Mouse (Mus musculus) midbrain, embryonic 11.5 days (tissue): ENCODE results near the gene Kmt5c. TPM values are rescaled to one million over a fixed set of nuclear protein-coding genes. Genes with fewer than 3 reads are reported as not detected.

Experiments used
- ATAC-seq: fragments of 200-750 bp; cut with Nextera tagmentation; 2 replicates; pipeline ENCODE4 v1.8.0; 2017; ENCODE audit warnings: moderate TSS enrichment, moderate library complexity; ENCODE audit not compliant: low FRiP score
- DNase-seq: peaks from one replicate; pipeline ENCODE4 v3.0.0; 2015; ENCODE audit warnings: low spot score; ENCODE audit errors: missing footprints
- H3K27ac ChIP-seq: fragments of 300-500 bp; sonication (generic); 2 replicates; pipeline ENCODE4 v1.5.1; 2014; ENCODE audit warnings: low read depth, low read length
- H3K27me3 ChIP-seq: fragments of 300-500 bp; sonication (generic); 2 replicates; pipeline ENCODE4 v1.6.1; 2014; ENCODE audit warnings: mild to moderate bottlenecking, low read length, moderate library complexity, mixed read lengths; ENCODE audit not compliant: control insufficient read depth, insufficient read depth
- H3K36me3 ChIP-seq: fragments of 300-500 bp; sonication (generic); 2 replicates; pipeline ENCODE4 v1.6.1; 2014; ENCODE audit warnings: mild to moderate bottlenecking, low read length, moderate library complexity, mixed read lengths; ENCODE audit not compliant: control insufficient read depth, insufficient read depth
- H3K4me1 ChIP-seq: fragments of 300-500 bp; sonication (generic); 2 replicates; pipeline ENCODE4 v1.6.1; 2014; ENCODE audit warnings: low read length; ENCODE audit not compliant: control insufficient read depth, insufficient read depth
- H3K4me2 ChIP-seq: fragments of 300-500 bp; sonication (generic); 2 replicates; pipeline ENCODE4 v1.6.1; 2014; ENCODE audit warnings: mild to moderate bottlenecking, moderate library complexity
- H3K4me3 ChIP-seq: fragments of 300-500 bp; sonication (generic); 2 replicates; pipeline ENCODE4 v1.5.1; 2014; ENCODE audit warnings: low read depth, low read length
- H3K9ac ChIP-seq: fragments of 300-500 bp; sonication (generic); 2 replicates; pipeline ENCODE4 v1.6.1; 2014; ENCODE audit warnings: low read length
- H3K9me3 ChIP-seq: fragments of 300-500 bp; sonication (generic); 2 replicates; pipeline ENCODE4 v1.6.1; 2016; ENCODE audit warnings: low read length; ENCODE audit not compliant: control insufficient read depth
- WGBS: fragments of 180-500 bp; shearing (Covaris S2); extraction: QIAGEN DNeasy Blood & Tissue Kit; methylation state at CpG from one replicate; pipeline ENCODE4 v1.1.7; 2014; 5-methylcytosine and 5-hydroxymethylcytosine counted together
- polyA plus RNA-seq: library from polyadenylated mRNA; unstranded; fragments of >200 nt; fragmentation: Nextera tagmentation; extraction: Ambion mirVana; gene quantifications from 2 replicates; pipeline ENCODE4 v1.2.1, GENCODE M21; 2014

The Kmt5c gene
- polyA plus RNA-seq, 1 experiment from 2014 or later = 71.5 TPM

- peaks cover 12% of the 10 kb centered on the region for H3K4me1 ChIP-seq
- H3K9ac ChIP-seq = peak overlapping the region; percentile 49
- WGBS = 2% methylated on average over 30 of the region's 30 CpGs
- peak overlapping the region; percentile 30 for H3K4me3 ChIP-seq
- no peaks in the 10 kb centered on the region for H3K9me3 ChIP-seq
- ATAC-seq (peak; percentile 82), DNase-seq (no peak)
- H3K27me3 ChIP-seq = no peaks in the 10 kb centered on the region
- no peaks in the 10 kb centered on the region for H3K36me3 ChIP-seq
- peak overlapping the region; percentile 51 for H3K4me2 ChIP-seq
- no peak overlapping the region for H3K27ac ChIP-seq
Observed at GRCm38 (mm10) chr7:4751971-4752820, 12.3 kb downstream of the Kmt5c start.

GRCm38 (mm10) chr7:4752821-4753570 is 13.1 kb downstream of the Kmt5c start, which contains the start of gene Cox6b2:
Gene Cox6b2 (minus strand): TSS chr7:4753094.
- H3K27ac ChIP-seq = no peak within 1 kb of the TSS
- H3K4me1 ChIP-seq = peaks cover 12% of the 10 kb centered on the region
- WGBS = 4% methylated on average over 24 of the region's 24 CpGs

GRCm38 (mm10) chr7:4759670-4760069 is 19.8 kb downstream of the Kmt5c start:
- Histone ChIP-seq H3K4me2 (no peak overlapping the region), H3K9ac (no peak overlapping the region), H3K4me1 (no peaks in the 10 kb centered on the region), H3K4me3 (no peak overlapping the region), H3K27me3 (no peaks in the 10 kb centered on the region), H3K27ac (no peak overlapping the region), H3K36me3 (no peaks in the 10 kb centered on the region), H3K9me3 (no peaks in the 10 kb centered on the region)
- DNase-seq (no peak), ATAC-seq (no peak)
- 58% methylated on average over 1 of the region's 1 CpGs for WGBS

More at GRCm38 (mm10) chr7:4752821-4753570, 13.1 kb downstream of the Kmt5c start, which contains the start of gene Cox6b2:
- Histone ChIP-seq H3K4me3 (peak within 1 kb of the TSS; percentile 30), H3K4me2 (peak within 1 kb of the TSS; percentile 51), H3K36me3 (no peaks in the 10 kb centered on the region), H3K9ac (peak within 1 kb of the TSS; percentile 51), H3K27me3 (no peaks in the 10 kb centered on the region), H3K9me3 (no peaks in the 10 kb centered on the region)
- DNase-seq (peak; percentile 98), ATAC-seq (peak; percentile 94)

GRCm38 (mm10) chr7:4764946-4765710 is 25.2 kb downstream of the Kmt5c start:
- no peaks in the 10 kb centered on the region for H3K4me1 ChIP-seq
- WGBS = 14% methylated on average over 4 of the region's 4 CpGs
- H3K4me2 ChIP-seq = no peak overlapping the region
- H3K9me3 ChIP-seq = no peaks in the 10 kb centered on the region
- H3K4me3 ChIP-seq = no peak overlapping the region
- no peaks in the 10 kb centered on the region for H3K27me3 ChIP-seq
- H3K36me3 ChIP-seq = no peaks in the 10 kb centered on the region
- no peak overlapping the region for H3K9ac ChIP-seq
- ATAC-seq (no peak), DNase-seq (no peak)
- no peak overlapping the region for H3K27ac ChIP-seq

GRCm38 (mm10) chr7:4771202-4771601 is 31.3 kb downstream of the Kmt5c start, which contains the start of gene Fam71e2:
Gene Fam71e2 (minus strand): TSS chr7:4771302.
- WGBS = 78% methylated on average over 4 of the region's 5 CpGs
- Histone ChIP-seq H3K4me3 (no peak within 1 kb of the TSS), H3K27me3 (peaks cover 6% of the 10 kb centered on the region), H3K4me2 (no peak within 1 kb of the TSS), H3K9ac (no peak within 1 kb of the TSS), H3K36me3 (no peaks in the 10 kb centered on the region), H3K9me3 (no peaks in the 10 kb centered on the region), H3K4me1 (no peaks in the 10 kb centered on the region), H3K27ac (no peak within 1 kb of the TSS)
- no peak for DNase-seq
- ATAC-seq = no peak

GRCm38 (mm10) chr7:4776131-4776530 is 36.2 kb downstream of the Kmt5c start:
- Histone ChIP-seq H3K9ac (no peak overlapping the region), H3K27me3 (peaks cover 37% of the 10 kb centered on the region), H3K4me3 (no peak overlapping the region), H3K36me3 (no peaks in the 10 kb centered on the region), H3K27ac (no peak overlapping the region), H3K9me3 (no peaks in the 10 kb centered on the region), H3K4me1 (peaks cover 9% of the 10 kb centered on the region), H3K4me2 (no peak overlapping the region)
- WGBS = 51% methylated on average over 10 of the region's 10 CpGs
- DNase-seq (no peak), ATAC-seq (no peak)

GRCm38 (mm10) chr7:4776861-4777830 is 37.2 kb downstream of the Kmt5c start:
- peak overlapping the region; percentile 22 for H3K4me3 ChIP-seq
- peak overlapping the region; percentile 42 for H3K4me2 ChIP-seq
- peaks cover 37% of the 10 kb centered on the region for H3K27me3 ChIP-seq
- H3K9me3 ChIP-seq = no peaks in the 10 kb centered on the region
- ATAC-seq (peak; percentile 86), DNase-seq (peak; percentile 95)
- H3K36me3 ChIP-seq = no peaks in the 10 kb centered on the region
- H3K9ac ChIP-seq = peak overlapping the region; percentile 42
- H3K4me1 ChIP-seq = peaks cover 9% of the 10 kb centered on the region
- WGBS = under 1% methylated on average over 34 of the region's 56 CpGs
- no peak overlapping the region for H3K27ac ChIP-seq
